Mouse (Mus musculus): ENCODE results near the gene Nck2. TPM values are rescaled to one million over a fixed set of nuclear protein-coding genes. Genes with fewer than 3 reads are reported as not detected.

Nck2 gene
- polyA plus RNA-seq, 1 experiment from 2014 or later = 31.1 TPM

- Histone ChIP-seq H3K27me3 (ENCODE audit: control insufficient read depth, insufficient read depth, low read length) (no peaks in the 10 kb centered on the region), H3K4me1 (ENCODE audit: control insufficient read depth, insufficient read depth, low read length) (no peaks in the 10 kb centered on the region), H3K9me3 (ENCODE audit: control insufficient read depth, low read length) (no peaks in the 10 kb centered on the region), H3K36me3 (ENCODE audit: control insufficient read depth, insufficient read depth, low read length) (no peaks in the 10 kb centered on the region), H3K27ac (ENCODE audit: low read depth, low read length) (no peak overlapping the region), H3K4me3 (ENCODE audit: low read depth, low read length) (no peak overlapping the region), H3K4me2 (ENCODE audit: low read depth, low read length) (no peak overlapping the region), H3K9ac (replicated peaks; ENCODE audit: low read depth, low read length) (no peak overlapping the region)
- 50% methylated on average over 1 of the region's 1 CpGs for WGBS
- ATAC-seq (ENCODE audit: low read depth) = 0 out of 2 replicates have a peak, but pooled peaks have one; percentile 38
These were observed 139.2 kb downstream of the Nck2 start for GRCm38 (mm10) chr1:43583564-43583963.

GRCm38 (mm10) chr1:43589001-43589400 is 144.6 kb downstream of the Nck2 start:
- no peaks in the 10 kb centered on the region for H3K36me3 ChIP-seq (ENCODE audit: control insufficient read depth, insufficient read depth, low read length)
- H3K9ac ChIP-seq (replicated peaks; ENCODE audit: low read depth, low read length) = no peak overlapping the region
- no peaks in the 10 kb centered on the region for H3K4me1 ChIP-seq (ENCODE audit: control insufficient read depth, insufficient read depth, low read length)
- no peak overlapping the region for H3K27ac ChIP-seq (ENCODE audit: low read depth, low read length)
- WGBS = 85% methylated on average over 1 of the region's 1 CpGs
- no peak overlapping the region for H3K4me3 ChIP-seq (ENCODE audit: low read depth, low read length)
- no peaks in the 10 kb centered on the region for H3K9me3 ChIP-seq (ENCODE audit: control insufficient read depth, low read length)
- ATAC-seq (ENCODE audit: low read depth) = no peak
- no peak overlapping the region for H3K4me2 ChIP-seq (ENCODE audit: low read depth, low read length)
- no peaks in the 10 kb centered on the region for H3K27me3 ChIP-seq (ENCODE audit: control insufficient read depth, insufficient read depth, low read length)

GRCm38 (mm10) chr1:43589910-43590309 is 145.5 kb downstream of the Nck2 start:
- WGBS = 62% methylated on average over 2 of the region's 2 CpGs
- H3K9me3 ChIP-seq (ENCODE audit: control insufficient read depth, low read length) = no peaks in the 10 kb centered on the region
- H3K9ac ChIP-seq (replicated peaks; ENCODE audit: low read depth, low read length) = no peak overlapping the region
- H3K4me3 ChIP-seq (ENCODE audit: low read depth, low read length) = no peak overlapping the region
- ATAC-seq (ENCODE audit: low read depth) = no peak
- no peaks in the 10 kb centered on the region for H3K36me3 ChIP-seq (ENCODE audit: control insufficient read depth, insufficient read depth, low read length)
- H3K4me2 ChIP-seq (ENCODE audit: low read depth, low read length) = no peak overlapping the region
- no peaks in the 10 kb centered on the region for H3K4me1 ChIP-seq (ENCODE audit: control insufficient read depth, insufficient read depth, low read length)
- H3K27me3 ChIP-seq (ENCODE audit: control insufficient read depth, insufficient read depth, low read length) = no peaks in the 10 kb centered on the region
- no peak overlapping the region for H3K27ac ChIP-seq (ENCODE audit: low read depth, low read length)

GRCm38 (mm10) chr1:43590727-43591126 is 146.3 kb downstream of the Nck2 start:
- Histone ChIP-seq H3K9ac (replicated peaks; ENCODE audit: low read depth, low read length) (no peak overlapping the region), H3K4me2 (ENCODE audit: low read depth, low read length) (no peak overlapping the region), H3K4me1 (ENCODE audit: control insufficient read depth, insufficient read depth, low read length) (no peaks in the 10 kb centered on the region), H3K36me3 (ENCODE audit: control insufficient read depth, insufficient read depth, low read length) (no peaks in the 10 kb centered on the region), H3K4me3 (ENCODE audit: low read depth, low read length) (no peak overlapping the region), H3K27ac (ENCODE audit: low read depth, low read length) (no peak overlapping the region), H3K27me3 (ENCODE audit: control insufficient read depth, insufficient read depth, low read length) (no peaks in the 10 kb centered on the region), H3K9me3 (ENCODE audit: control insufficient read depth, low read length) (no peaks in the 10 kb centered on the region)
- no peak for ATAC-seq (ENCODE audit: low read depth)
- 45% methylated on average over 1 of the region's 1 CpGs for WGBS

- no peak for ATAC-seq (ENCODE audit: low read depth)
- H3K9ac ChIP-seq (replicated peaks; ENCODE audit: low read depth, low read length) = no peak overlapping the region
- H3K27me3 ChIP-seq (ENCODE audit: control insufficient read depth, insufficient read depth, low read length) = no peaks in the 10 kb centered on the region
- no peak overlapping the region for H3K27ac ChIP-seq (ENCODE audit: low read depth, low read length)
- H3K4me1 ChIP-seq (ENCODE audit: control insufficient read depth, insufficient read depth, low read length) = no peaks in the 10 kb centered on the region
- H3K36me3 ChIP-seq (ENCODE audit: control insufficient read depth, insufficient read depth, low read length) = no peaks in the 10 kb centered on the region
- H3K4me3 ChIP-seq (ENCODE audit: low read depth, low read length) = no peak overlapping the region
- no peaks in the 10 kb centered on the region for H3K9me3 ChIP-seq (ENCODE audit: control insufficient read depth, low read length)
- 92% methylated on average over 3 of the region's 3 CpGs for WGBS
- H3K4me2 ChIP-seq (ENCODE audit: low read depth, low read length) = no peak overlapping the region
These were observed 148.7 kb downstream of the Nck2 start for GRCm38 (mm10) chr1:43593069-43593468.

- Histone ChIP-seq H3K9me3 (ENCODE audit: control insufficient read depth, low read length) (no peaks in the 10 kb centered on the region), H3K27ac (ENCODE audit: low read depth, low read length) (no peak overlapping the region), H3K36me3 (ENCODE audit: control insufficient read depth, insufficient read depth, low read length) (no peaks in the 10 kb centered on the region), H3K4me1 (ENCODE audit: control insufficient read depth, insufficient read depth, low read length) (no peaks in the 10 kb centered on the region), H3K9ac (replicated peaks; ENCODE audit: low read depth, low read length) (no peak overlapping the region), H3K27me3 (ENCODE audit: control insufficient read depth, insufficient read depth, low read length) (no peaks in the 10 kb centered on the region), H3K4me3 (ENCODE audit: low read depth, low read length) (no peak overlapping the region), H3K4me2 (ENCODE audit: low read depth, low read length) (no peak overlapping the region)
- WGBS = 73% methylated on average over 4 of the region's 4 CpGs
- peak; percentile 48; the same call in 1 of the 2 replicates for ATAC-seq (ENCODE audit: low read depth)
These were observed 150.4 kb downstream of the Nck2 start for GRCm38 (mm10) chr1:43594738-43595137.

- H3K4me2 ChIP-seq (ENCODE audit: low read depth, low read length) = no peak overlapping the region
- no peak for ATAC-seq (ENCODE audit: low read depth)
- no peaks in the 10 kb centered on the region for H3K27me3 ChIP-seq (ENCODE audit: control insufficient read depth, insufficient read depth, low read length)
- H3K4me3 ChIP-seq (ENCODE audit: low read depth, low read length) = no peak overlapping the region
- H3K9me3 ChIP-seq (ENCODE audit: control insufficient read depth, low read length) = no peaks in the 10 kb centered on the region
- H3K36me3 ChIP-seq (ENCODE audit: control insufficient read depth, insufficient read depth, low read length) = no peaks in the 10 kb centered on the region
- H3K4me1 ChIP-seq (ENCODE audit: control insufficient read depth, insufficient read depth, low read length) = no peaks in the 10 kb centered on the region
- H3K9ac ChIP-seq (replicated peaks; ENCODE audit: low read depth, low read length) = no peak overlapping the region
- H3K27ac ChIP-seq (ENCODE audit: low read depth, low read length) = no peak overlapping the region
These were observed 153.4 kb downstream of the Nck2 start for GRCm38 (mm10) chr1:43597731-43598130.

- Histone ChIP-seq H3K4me3 (ENCODE audit: low read depth, low read length) (no peak overlapping the region), H3K36me3 (ENCODE audit: control insufficient read depth, insufficient read depth, low read length) (no peaks in the 10 kb centered on the region)
- ATAC-seq (ENCODE audit: low read depth) = no peak
These were observed 155.1 kb downstream of the Nck2 start for GRCm38 (mm10) chr1:43599483-43599882.

GRCm38 (mm10) chr1:43601054-43601453 is 156.7 kb downstream of the Nck2 start:
- H3K4me3 ChIP-seq (ENCODE audit: low read depth, low read length) = no peak overlapping the region
- no peak for ATAC-seq (ENCODE audit: low read depth)
- no peaks in the 10 kb centered on the region for H3K27me3 ChIP-seq (ENCODE audit: control insufficient read depth, insufficient read depth, low read length)
- H3K27ac ChIP-seq (ENCODE audit: low read depth, low read length) = no peak overlapping the region
- no peaks in the 10 kb centered on the region for H3K36me3 ChIP-seq (ENCODE audit: control insufficient read depth, insufficient read depth, low read length)
- no peaks in the 10 kb centered on the region for H3K4me1 ChIP-seq (ENCODE audit: control insufficient read depth, insufficient read depth, low read length)
- no peak overlapping the region for H3K4me2 ChIP-seq (ENCODE audit: low read depth, low read length)
- H3K9ac ChIP-seq (replicated peaks; ENCODE audit: low read depth, low read length) = no peak overlapping the region
- H3K9me3 ChIP-seq (ENCODE audit: control insufficient read depth, low read length) = no peaks in the 10 kb centered on the region
- 37% methylated on average over 8 of the region's 8 CpGs for WGBS

More at GRCm38 (mm10) chr1:43599483-43599882, 155.1 kb downstream of the Nck2 start:
- no peak overlapping the region for H3K9ac ChIP-seq (replicated peaks; ENCODE audit: low read depth, low read length)
- no peaks in the 10 kb centered on the region for H3K9me3 ChIP-seq (ENCODE audit: control insufficient read depth, low read length)
- H3K4me1 ChIP-seq (ENCODE audit: control insufficient read depth, insufficient read depth, low read length) = no peaks in the 10 kb centered on the region
- no peaks in the 10 kb centered on the region for H3K27me3 ChIP-seq (ENCODE audit: control insufficient read depth, insufficient read depth, low read length)
- no peak overlapping the region for H3K27ac ChIP-seq (ENCODE audit: low read depth, low read length)
- no peak overlapping the region for H3K4me2 ChIP-seq (ENCODE audit: low read depth, low read length)

GRCm38 (mm10) chr1:43615948-43616347 is 171.6 kb downstream of the Nck2 start:
- Histone ChIP-seq H3K4me3 (ENCODE audit: low read depth, low read length) (no peak overlapping the region), H3K9me3 (ENCODE audit: control insufficient read depth, low read length) (no peaks in the 10 kb centered on the region; the same call in 1 of the 2 replicates), H3K36me3 (ENCODE audit: control insufficient read depth, insufficient read depth, low read length) (no peaks in the 10 kb centered on the region), H3K27me3 (ENCODE audit: control insufficient read depth, insufficient read depth, low read length) (no peaks in the 10 kb centered on the region), H3K9ac (replicated peaks; ENCODE audit: low read depth, low read length) (no peak overlapping the region), H3K27ac (ENCODE audit: low read depth, low read length) (no peak overlapping the region), H3K4me1 (ENCODE audit: control insufficient read depth, insufficient read depth, low read length) (no peaks in the 10 kb centered on the region), H3K4me2 (ENCODE audit: low read depth, low read length) (no peak overlapping the region)
- WGBS = 41% methylated on average over 4 of the region's 4 CpGs
- ATAC-seq (ENCODE audit: low read depth) = no peak
